Mouse (Mus musculus): ENCODE measurements around the gene Adcy3.

Gene Adcy3

DNA sequence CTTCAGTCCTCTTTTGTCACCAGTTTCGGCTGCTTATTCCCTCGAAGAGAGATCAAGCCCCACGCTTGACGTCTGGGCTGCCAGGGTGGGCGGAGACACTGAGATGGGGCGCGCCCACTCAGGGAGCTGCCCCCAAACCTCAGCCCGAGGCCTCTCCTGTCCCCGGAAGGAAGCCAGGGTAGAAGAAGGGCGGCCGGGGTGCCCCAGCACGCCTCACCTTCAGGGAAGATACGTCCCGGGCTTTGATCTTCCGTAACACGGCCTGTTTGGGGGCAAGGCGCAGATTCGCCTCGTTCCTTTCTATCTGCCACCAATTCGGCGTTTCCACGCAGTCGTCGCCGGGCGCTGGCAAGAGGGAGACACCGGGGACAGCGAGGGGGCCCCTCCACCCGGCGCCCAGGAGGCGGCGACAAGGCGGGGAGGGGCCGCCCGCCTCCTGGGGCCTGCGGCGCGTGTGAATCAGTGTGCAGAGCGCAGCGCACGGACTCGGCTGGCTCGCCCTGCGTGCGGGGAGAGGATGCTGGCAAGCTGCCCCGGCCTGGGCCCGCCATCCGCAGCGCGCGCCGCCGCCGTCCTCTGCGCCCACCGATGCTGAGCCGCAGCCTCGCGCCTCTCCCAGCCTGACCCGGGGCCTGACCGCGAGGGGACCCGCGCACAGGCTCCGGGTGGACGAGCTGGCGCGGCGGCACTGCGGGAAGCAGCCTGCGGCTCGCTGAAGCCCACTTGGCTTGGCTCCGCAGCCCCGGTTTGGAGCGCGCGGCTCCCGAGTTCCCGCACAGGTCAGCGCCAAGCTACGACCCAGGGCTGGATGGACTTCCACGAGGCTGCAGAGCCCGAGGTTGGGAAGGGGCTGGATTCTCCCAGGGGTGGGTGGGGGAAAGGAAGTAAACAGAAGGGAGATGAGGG lies at the start of gene Adcy3:
Gene Adcy3, plus strand, starts transcription at position 163 of the 906 bp plus-strand sequence.
- peak; percentile 71 to 85 for DNase-seq

DNA sequence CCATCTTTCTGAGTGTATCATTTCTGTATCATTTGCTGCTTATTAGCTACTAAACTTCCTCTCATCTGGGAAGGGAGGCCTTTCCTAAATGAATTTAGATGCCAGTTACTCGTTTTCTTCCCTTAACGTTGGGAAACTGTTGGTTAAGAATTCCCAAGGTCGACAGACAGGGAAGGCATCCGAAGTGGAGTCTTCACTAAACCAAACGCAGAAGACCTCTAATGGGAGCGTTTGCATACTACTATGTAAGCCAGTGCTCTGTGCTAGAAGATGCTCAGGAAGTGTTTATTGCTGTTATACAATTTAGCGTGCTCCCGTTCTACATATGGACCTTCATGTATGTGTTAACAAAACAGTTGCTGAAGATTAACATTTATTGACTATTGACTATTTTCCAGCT lies 49.5 kb upstream of the Adcy3 start:
- peak in 1 of 2 experiments; percentile 22 for DNase-seq

DNA sequence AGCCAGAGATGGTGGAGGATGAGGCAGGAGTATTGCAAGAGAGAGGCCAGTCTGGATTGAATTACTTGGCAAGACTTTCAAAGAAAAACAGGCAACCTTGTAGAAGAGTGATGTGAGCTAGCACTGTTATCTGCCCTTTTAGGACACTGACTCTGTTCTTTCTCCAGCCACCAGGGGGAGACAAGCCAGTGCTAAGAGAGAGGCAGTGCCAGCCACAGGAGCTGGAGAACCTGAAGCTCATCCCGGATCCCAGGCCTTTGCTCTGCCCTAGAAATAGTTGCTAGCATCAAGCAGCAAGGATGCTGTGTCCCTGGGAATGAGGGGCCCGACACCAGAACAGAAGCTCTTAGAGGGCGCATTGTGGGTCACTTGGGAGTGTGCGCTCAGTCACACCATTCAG lies 25.5 kb upstream of the Adcy3 start:
- peak; percentile 84 to 86 for DNase-seq

DNA sequence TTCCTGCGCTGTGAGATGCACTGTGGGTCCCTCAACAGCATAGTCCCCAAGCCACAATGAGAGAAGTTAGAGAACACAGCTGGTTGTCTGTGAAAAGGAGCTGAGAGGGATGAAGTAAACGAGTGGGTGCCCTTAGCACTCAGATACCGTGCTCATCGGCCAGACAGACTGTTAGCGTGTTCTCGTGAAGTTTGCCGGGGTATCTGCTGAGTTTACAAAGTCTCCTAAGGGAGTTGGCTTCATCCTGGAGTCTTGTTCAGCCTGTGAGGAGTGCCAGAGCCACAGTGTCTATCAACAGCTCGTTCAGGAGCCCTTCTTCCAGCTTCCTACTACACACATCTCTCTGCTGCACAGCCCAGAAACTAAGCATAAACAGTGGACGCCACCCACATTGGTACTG lies 16.8 kb upstream of the Adcy3 start:
- no peak for DNase-seq

DNA sequence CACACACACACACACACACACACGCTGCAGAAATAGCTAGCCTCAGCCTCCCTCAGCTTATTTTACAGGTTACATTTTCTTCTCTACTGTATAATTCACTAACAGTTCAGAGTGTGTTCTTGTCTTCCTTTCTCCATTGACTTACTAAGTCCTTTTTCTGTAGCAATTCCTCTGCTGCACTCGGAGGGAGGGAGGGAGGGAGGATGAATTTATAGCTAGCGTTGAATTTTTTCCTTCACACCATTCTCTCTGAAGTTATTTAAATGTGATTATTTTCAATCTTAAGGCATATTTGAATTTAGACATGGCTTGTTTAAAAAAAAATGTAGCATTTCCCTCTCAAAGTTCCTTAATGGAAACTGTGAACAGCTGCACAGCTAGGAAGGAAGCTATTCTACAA lies 15.8 kb upstream of the Adcy3 start:
- no peak for DNase-seq

DNA sequence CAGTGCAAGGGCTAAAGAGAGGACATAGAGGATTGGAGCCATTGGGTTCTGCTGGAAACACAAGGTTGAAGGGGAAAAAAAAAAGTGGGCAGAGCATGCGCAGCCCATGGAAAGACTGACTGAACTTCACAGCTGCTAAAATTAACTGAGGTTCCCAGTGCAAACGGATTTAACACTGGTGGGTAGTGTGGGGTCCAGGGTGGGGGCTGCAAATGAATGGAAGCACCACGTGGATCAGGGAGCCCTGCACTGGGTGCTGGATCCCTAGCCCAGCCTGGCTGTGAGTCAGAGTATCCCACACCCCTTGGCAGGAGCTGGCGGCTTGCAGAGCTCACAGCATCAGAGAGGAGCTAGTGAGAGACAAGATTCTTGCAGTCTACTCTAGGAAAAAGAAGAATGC lies 15.3 kb upstream of the Adcy3 start:
- no peak for DNase-seq

DNA sequence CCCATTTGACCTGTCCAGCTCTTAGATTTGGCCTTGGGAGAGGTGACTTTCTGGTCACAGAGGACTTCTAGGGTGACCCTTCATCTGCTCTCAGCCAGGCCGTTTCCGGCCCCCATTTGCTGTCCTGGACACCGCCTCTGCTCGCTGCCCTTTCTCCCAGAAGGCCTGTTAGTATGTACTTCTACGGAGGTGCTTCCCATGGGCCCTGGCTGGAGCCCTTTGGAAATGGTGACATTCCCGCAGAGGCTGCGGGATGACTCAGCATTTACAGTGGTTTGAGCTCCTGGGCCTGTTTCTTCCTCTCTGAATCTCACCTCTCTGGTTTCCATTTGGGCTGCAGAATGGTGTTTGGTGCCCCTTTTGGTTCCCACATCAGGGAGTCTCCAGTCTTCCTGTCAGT lies 5.6 kb upstream of the Adcy3 start:
- no peak for DNase-seq

DNA sequence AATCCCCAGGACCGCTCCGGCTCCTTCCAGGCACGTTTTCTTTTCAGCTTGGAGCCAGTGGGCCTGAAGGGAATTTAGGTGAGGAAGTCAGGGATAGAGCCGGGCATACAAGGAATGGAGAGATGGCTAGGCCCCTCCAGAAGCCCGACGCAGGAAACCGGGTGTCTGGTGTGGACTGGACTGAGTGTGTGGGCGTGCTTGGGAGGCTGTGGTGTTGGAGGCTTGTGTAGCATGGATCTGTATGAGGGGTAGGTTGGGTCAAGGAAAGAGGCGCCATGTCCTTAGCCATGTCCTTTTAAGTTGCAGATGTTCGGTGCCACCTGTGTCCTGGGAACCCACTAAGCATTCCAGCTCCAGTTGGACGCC lies 927 bp downstream of the Adcy3 start:
- DNase-seq = peak in 1 of 2 experiments; percentile 33

DNA sequence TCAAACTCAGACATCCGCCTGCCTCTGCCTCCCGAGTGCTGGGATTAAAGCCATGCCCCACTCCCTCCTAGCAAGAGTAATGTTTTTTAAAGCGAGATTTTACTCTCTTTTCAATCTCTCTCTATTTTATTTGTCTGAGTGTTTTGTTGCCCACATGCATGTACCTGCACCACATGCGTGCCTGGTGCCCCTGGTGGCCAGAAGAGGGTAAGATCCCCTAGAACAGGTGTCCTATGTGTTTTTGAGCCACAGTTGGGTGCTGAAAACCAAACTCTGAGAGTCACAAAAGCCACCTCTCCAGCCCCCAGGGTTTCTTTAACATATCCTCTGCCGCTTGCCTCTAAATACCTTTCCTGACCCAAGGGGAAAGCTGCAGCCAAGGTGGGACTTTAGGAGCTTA lies 10.3 kb downstream of the Adcy3 start:
- DNase-seq = no peak

DNA sequence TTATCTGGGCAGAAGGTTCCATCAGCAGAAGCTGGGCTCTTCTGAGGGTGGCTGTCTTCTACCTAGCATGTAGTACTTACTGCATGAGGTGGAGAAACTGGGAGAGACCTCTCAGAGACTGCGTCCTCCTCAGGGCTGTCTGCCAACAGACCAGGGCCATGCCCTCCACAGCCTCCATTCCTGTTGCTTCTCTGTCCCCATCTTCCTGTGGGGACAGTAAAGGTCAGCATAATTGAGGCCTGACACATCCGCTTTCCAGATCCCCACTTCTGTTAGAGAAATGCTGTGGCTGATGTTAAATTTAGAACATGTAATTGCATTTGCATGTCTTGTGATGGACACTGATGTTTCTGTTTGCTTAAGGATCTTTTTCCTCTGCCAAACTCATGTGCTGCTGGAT lies 18.0 kb downstream of the Adcy3 start:
- DNase-seq = no peak

DNA sequence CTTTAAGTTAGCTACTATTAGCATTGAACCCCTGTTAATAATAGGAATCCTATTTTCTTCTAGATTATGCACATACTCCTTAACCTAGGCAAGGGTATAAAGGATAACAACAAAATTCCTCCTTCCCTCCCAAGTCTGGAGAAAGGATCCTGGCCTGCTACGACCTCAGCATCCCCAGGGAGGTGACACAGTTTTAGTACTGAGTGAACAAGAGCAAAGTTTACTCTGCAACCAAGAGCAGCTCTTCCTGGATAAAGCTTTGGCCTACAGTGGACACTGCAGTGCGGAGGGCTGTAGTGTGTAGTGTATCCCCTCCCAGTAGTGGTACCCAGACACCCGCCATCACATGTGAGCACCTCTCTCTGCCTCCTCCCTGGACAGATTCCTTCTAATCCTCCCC lies 19.1 kb downstream of the Adcy3 start:
- no peak for DNase-seq

DNA sequence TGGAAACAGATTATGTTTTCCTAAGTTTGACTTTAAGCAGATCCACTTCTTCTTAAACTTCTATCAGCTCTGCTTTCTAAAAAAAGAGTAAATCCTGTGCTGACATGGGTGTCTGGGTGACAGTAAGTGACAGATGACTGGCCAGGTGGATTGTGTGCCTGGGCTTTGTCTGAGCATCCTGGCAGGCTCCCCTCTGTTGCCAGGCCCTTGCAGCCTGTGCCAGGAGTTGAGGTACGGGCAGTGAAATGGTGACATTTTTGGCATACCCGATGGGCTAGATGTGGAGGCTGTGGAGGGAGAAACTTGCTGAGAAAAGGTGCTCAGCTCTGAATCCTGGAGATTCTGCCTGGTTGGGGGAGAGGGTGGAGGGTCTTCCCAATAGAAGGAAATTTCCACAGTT lies 24.6 kb downstream of the Adcy3 start:
- peak; percentile 85 to 91 for DNase-seq

DNA sequence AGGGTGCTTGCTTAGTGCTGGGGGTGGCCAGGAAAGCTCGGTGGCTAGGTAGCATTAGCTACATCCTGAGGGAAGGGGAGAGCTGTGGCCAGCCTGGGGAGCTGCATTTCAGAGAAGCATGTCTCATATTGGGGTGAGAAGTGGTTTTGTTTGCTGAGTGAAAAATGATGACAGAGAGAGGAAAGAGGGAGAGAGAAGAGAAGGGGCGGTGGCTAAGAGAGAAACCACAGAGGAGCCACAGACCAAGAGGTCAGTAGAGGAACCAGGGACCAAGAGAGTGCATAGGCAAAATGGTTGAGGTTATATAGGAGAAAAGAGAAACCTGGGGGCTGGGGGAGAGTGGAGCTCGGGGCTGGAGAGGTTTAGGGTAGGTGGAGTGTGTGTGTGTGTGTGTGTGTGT lies 25.3 kb downstream of the Adcy3 start:
- no peak for DNase-seq

DNA sequence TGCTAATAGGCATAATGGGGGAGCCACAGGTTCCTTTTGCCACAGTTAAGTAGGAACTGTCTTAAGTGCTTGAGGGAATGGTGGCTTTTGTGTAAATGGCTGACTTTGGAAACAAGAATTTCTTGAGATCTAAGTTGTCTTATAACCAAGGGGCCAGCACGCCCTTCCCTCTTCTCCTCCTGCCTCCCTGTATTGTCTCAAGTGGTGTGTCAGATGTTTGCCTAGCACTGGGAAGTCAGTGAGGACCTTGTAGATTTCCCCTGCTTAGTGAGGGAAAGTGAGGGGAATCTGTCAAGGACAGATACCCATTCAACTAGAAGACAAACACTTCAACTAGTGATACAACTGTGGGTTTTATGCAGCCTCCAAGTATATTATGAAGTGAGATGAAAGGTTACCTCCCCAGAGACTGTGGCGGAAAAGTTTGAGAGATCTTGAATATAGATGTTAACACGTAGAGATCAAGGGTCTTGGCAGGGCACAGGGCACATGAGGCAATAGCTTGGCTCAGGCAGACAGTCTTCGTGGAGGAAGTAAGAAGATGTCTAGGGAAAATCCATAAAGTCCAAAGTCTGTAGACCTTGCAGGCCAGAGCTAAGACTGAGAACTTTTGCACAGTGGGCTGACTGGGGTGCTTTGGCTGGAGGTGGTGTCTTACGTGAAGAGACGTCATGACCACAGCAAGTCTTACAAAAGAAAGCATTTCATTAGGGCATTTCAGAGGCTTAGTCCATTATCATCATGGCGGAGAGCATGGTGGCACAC lies 26.1 kb downstream of the Adcy3 start:
- no peak for DNase-seq

DNA sequence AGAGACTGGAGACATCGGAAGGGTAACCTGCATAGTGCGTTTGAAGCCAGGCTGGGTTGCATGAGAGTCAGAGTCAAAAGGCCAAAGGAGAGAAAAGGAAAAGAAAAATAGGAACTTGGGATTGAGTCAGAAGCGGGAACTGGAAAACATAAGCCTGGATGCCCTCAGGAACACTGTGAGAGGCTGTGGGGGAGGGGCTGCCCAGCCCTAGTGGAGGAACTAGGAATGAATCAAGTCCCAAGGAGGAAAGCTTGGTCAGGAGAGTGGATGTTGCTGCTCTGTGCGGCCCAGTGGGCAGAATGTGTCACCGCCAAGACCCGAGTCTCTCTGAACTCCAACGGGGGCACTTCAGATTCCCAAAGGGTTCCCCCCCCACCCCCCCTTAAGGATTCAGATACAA lies 27.4 kb downstream of the Adcy3 start:
- no peak for DNase-seq

DNA sequence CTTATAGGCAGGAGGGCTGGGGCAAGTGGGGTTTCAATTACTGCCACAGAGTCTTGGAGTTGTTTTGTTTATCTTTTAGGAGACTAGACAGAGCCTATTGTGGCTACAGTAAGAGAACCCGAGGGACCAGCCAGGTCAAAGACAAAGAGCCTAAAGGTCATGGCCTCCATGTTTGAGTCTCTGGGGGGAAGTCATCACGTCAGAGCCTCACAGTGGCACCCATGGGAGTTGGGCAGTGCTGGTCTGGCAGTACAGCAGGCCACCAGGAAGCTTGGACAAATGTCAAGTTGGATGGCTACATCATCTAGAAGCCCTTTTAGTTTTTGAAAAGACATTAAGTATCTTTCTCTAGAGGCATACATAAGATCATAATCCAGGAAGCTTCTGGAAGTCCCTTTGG lies 30.0 kb downstream of the Adcy3 start:
- no peak for DNase-seq

DNA sequence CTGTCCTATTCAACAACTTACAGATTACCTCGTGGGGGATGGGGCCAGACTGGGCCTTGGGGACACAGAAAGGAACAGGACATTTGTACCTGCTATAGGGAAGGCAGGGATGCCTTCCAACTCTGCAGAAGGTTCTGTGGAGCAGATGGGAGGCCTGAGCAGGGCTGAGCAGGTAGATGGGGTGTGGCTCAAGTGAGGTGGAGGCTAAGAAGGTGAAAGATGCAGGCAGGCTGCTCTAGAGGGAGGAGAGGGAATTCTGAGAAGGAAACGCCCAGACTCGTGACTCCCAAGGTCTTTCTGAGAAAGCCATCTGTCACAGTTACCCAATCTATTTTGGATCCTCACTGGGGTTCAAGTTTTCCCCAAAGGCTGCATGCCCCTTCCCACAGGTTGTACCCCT lies 34.1 kb downstream of the Adcy3 start:
- no peak for DNase-seq

DNA sequence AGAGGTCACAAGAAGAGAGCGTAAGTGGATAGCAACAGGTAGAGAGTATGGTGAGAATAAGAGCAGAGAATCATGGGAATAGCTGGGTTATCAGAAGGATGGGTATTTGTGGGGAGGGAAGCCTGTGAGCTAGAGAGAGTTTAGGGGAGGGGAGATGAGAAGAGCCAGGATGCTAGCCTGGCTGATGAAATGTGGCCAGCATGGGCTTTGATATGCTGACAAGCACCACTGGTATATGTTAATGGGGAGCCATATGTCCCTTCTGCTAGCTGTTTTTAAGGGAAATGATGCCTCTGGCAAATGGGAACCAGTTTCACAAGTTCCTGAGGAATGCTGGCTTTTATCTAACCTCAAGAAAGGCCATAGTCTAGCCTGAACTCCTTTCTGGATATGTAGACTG lies 36.2 kb downstream of the Adcy3 start:
- no peak for DNase-seq

DNA sequence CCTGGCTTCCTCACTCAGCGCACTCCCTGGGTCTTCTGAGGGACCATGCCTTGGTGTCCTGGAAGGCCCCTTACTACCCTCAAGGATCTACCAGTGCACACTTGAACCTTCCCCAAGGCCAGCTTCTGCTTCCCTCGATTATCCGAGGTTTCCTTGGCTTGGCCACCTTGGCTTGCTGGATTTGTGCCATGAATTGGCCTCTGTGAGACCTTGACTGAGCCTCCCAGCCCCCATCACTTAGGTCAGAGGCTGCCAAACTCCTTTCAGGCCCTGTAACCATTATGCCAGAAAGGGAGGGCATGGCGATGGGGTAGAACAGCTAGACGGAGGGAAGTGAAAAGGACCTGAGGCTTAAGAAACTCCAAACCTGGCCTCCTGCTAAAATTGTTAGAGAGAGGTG lies 36.7 kb downstream of the Adcy3 start:
- DNase-seq = no peak

DNA sequence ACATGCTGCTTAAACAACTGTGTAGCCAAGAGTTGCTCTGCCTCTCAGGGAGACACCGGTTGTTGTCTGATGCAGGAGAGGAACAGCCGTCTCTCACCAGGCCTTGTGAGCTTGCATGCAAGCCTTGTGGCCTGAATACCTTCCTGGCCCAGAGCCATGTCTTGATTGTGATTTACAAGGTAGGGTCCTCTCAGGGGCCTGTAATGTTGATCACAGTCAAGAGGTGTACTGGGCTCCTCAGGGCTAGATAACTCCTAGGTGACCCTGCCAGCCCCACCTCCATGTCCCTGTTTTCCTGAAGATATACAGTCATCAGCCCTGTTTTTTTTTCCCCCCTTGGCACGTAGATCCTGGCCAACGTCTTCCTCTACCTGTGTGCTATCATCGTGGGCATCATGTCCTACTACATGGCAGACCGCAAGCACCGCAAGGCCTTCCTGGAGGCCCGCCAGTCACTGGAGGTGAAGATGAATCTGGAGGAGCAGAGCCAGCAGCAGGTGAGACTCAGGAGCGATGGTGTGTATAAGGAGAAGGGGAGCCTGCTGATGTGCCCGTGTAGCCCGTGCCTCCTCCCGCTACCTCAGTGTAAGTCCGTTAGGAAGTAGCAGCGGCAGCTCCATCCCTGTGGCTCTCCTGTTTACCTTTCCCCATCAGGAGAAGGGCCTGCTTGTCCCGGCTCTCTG lies 40.3 kb downstream of the Adcy3 start:
- peak; percentile 71 to 76 for DNase-seq

DNA sequence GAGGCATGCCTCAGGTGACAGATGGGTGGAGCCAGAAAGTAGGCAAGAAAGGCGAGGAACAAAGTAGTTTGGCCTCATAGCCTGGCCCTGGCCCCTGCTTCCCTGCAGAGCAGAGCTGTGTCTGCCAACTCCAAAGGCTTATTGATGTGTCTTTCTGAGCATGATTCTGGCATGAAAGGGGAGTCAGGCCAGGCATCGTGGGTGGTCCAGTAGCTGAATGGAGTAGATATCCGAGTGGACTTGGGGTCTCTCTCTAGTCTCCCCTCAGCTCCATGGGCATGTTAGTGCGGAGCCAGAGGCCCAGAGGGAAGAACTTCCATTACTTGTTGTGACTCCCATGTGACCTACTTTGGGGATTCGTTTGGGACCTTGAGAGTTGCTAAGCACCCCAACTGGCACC lies 45.9 kb downstream of the Adcy3 start:
- DNase-seq = no peak

DNA sequence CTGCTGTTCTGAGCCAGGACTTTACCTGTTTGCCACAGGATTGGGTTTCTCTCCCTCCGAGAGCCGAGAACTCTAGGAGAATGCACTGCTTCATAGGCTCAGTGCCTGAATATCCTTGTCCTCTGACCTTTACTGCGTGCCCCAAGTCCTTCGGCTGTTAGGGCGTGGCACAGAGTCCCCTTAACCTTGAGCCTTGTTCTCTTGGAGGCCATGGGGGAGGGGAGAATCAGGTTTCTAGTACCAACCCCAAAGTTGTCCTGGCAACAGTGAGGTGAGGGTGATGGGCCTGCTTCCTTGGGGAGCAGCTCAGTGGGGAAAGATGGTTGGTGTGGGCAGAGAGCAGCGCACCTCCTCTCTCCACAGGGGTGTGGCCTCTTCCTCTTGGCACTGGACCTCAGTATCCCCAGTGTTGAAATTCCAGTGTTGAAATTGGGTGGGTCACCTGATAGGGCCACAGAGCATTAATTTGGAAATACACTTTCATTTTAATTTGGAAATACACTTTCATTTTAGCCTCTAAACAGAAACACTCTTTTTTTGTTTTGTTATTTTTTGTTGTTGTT lies 46.8 kb downstream of the Adcy3 start:
- DNase-seq = no peak

DNA sequence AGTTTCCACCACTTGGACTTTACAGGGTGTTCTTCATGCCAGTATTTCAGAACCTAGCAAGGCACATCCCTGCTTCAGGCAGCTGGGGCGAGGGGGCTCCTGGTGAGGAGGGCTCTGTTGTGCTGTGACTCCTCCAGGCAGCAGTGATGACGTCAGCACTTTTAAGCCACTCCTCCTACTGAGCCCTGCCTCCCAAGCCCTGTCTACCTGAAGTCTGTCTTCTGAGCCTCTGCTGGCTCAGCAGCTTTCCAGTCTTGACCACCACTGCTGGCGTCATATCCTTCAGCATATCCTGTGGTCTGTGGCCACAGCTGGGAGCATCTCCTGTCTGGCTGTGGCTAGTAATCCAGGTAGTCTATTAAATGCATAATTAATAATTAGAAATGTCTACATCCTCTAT lies 47.6 kb downstream of the Adcy3 start:
- DNase-seq = no peak
